Mouse (Mus musculus) C2C12 (cell line): ENCODE data around the gene Ereg.

ENCODE experiments used
- CTCF ChIP-seq: IDR thresholded peaks from one replicate; pipeline ENCODE4 v1.5.1; 2011; ENCODE audit not compliant: control insufficient read depth, insufficient read depth, insufficient read length
- MYOD1 ChIP-seq: IDR thresholded peaks from one replicate; pipeline ENCODE4 v1.6.1; 2011; ENCODE audit warnings: low read depth; ENCODE audit not compliant: control insufficient read depth, insufficient read length

DNA sequence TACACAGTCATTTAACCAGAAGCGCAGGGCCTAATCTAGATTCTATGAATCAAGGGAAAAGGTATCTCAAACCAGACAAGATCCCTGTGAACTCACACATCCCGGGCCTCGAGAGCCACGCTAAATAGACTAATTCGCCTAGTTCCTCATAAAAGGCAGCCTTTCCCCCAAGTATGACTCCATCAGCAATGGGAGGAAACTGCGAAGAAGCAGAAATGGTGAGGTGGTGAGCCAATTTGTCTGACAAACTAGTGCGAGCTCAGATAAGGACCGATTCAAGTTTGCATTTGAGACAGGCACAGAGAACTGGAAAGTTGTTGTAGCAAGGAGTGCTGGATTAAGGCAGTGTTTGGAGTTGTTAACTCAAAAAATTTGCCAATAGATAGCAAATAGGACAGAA is 796 bp upstream of the Ereg start:
- no peak for TF ChIP-seq CTCF
- TF ChIP-seq MYOD1, result no peak
